Mouse (Mus musculus): Measurements from ENCODE around the gene Ybx2.
A peak's percentile ranks its signal among the peaks of the same experiment; 100 is the strongest.
"Not testable (repeated sequence)": the region's sequence is repeated elsewhere in the genome, so short reads cannot be mapped to it uniquely, and the experiment has no call there.

Ybx2 gene

DNA sequence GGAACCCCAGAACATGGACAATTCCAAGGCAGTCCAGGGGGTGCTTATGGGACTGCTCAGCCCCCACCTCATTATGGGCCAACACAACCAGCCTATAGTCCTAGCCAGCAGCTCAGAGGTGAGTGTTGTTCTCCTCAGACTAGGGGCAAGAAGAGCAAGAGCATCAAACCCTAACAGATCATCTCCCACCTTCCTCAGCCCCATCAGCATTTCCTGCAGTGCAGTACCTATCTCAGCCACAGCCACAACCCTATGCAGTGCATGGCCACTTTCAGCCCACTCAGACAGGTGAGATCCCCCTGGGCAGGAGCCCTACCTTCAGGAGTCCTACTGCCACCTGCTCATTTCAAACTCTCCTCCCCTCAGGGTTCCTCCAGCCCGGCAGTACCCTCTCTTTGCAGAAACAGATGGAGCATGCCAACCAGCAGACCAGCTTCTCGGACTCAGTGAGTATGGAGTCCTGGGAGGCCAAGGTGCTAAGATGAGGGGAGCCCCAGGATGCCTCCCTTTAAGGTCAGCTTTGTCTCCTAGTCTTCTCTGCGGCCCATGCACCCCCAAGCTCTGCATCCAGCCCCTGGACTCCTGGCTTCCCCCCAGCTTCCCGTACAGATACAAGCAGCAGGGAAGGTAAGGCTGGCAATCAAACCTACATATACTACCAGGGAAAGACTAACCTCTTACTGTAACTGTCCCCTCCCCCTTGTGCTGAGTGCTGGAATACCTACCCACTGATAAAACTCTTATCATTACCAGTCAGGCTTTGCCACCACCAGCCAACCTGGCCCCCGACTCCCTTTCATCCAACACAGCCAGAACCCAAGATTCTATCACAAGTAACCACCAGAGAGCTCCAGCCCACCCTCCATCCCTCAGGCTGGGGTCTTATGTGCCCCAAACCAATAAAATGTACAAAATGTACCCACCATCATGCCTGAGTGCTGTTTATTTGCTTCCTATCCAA is 19.6 kb upstream of the Ybx2 start:
- DNase-seq: no peak

DNA sequence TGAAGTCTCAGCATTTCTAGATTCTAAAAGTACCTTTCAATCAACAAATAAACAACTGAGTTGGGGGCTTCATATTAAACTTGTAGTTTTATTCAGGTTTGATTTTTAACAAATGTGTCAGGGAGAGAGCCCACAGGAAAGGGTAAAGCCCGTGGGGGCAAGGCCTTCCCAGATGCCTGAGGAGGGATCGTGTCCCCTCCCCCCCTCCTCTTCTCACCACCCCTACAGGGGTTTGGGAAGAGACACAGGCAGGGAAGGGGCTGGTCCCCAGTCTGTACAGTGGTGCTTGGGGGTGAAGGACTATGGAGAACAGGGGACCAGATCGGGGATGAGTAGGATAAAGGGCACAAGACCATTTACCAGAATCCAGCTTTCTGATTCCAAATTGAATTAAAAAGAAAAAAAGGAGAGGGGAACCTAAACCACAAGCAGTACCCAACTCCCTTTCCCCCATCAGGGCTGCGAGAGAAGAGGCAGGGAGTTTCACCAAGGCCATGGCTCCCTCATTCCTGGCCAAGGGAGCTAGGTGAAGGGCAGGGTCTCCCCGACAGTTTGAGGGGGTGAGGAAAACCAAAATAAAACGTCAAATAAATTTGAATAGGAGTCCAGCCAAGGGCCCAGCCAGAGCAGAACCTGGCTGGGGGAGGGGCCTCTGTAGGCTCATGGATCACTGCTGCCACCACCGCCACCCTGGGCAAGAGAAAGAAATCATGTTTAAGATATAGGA is 18.8 kb upstream of the Ybx2 start:
- DNase-seq: not testable (repeated sequence)

DNA sequence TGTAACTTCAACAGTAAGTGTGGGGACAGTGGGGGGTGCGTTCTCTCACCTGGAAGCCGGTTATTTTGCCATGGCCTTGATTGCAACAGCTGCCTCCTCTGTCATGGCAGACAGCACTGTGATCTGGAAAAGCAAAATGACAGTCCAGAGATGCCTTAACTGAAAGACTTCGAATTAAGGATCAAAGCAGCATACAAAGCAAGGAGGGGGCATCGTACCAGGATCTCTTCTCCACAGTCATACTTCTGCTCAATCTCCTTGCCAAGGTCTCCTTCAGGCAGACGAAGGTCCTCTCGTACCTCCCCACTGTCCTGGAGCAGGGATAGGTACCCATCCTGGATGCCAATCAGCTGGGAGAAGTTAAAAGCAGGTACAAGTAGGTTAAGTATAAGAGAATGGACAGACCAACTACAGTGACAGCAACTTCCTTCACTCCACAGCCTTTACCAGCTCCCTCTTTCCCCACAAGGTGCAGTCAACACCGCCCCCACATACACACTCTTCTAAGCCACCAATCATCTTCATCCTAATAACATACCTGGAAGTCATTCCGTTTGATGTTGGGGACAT is 18.1 kb upstream of the Ybx2 start:
- no peak for DNase-seq

DNA sequence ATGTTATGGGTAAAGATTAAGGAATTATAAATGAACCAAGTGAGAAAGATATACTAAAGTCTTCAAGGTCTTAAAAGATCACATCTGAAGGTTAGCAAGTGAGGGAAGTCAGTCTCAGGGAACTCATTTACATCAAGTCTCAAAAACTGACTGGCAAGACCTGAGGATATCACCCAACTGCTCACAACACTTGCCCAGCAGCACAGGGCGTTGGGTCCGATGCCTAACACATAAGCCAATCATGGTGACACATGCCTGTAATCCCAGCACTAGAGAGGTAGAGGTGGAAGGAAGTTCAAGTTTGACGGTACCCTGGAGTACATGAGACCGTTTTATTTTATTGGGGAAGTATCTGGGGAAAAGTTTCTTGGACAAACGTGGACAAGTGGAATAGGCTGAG is 17.5 kb upstream of the Ybx2 start:
- DNase-seq: no peak

DNA sequence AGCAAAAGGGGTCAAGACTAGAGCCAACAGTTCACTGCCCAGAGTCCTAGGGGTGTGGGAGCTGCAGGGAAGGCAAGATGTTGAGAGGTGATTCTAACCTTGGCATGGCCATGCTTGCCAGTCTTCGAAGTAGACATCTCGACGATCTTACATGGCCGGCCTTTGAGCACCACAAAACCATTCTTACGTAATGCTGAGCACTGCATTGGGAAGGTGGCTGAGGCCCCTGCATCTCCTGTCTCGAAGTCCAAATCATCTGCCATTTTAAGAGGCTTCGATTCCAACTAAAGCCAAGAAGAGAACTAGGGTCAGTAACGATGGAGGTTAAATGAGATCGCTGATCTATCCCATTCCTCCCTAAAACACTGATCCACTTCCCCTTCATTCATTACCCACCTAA is 16.5 kb upstream of the Ybx2 start:
- DNase-seq: no peak

DNA sequence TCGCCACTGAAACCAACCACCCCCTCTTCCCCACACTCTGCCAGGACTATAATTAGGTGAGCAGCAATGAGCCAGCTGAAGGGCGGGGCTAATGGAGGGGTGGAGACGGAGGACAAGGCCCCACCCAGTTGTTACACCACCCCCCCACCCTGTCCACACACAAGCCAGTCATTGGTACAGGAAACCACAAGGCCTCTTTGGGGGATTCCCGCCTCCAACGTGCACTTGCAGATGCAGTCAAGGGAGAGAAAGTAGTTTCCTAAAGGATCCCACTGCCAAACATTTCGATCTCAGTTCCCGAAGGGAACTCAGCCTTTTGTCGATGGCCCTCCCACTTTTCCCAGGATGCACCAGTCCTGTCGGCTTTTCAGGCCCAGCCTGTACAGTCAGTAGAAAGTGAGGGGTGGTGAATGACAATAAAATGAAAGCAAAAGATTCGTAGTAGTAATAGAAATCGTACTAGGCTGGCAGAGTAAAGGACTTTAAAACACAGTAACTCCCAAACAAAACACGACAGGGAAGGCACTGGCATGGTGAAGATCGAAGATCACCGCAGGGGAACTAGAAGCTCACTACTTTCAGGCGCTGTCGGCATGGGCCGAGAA is 15.8 kb upstream of the Ybx2 start:
- DNase-seq: peak; percentile 88

DNA sequence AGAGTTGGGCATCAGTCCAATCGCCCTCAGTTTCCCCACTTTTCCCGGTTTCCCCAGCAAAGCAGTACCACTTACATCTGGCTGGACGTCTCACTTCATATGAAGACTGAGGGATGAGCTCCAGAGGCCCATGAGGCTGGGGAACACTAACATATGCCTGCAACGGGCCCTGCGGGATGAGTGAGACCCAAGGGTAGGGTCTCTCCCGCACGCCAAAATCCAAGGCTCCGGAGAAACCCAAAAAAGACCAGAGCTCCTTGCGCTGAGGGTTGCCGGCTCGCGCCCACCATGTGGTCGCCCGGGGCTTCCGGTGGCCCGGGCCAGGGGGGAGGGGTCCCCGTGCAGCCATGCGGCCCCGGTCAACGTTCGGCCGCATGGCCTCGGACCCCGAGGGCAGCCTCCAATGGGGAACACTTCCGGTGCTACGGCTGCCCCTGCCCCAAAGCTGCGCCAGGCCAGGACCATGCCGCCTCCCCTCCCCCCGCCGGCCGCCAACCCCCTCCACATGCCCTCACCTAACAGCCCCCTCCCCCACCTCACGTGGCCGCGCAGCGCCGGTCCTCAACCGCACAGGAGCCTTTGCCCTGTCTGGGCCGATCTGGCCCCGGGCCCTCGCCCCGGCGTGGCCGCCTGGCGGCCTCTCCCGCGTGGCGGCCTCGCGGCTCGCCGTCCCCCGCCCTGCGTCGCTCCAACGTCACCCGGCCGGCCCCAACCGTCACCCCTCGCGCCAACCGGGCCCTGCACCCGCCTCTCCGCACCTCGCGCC is 15.1 kb upstream of the Ybx2 start:
- DNase-seq: peak; percentile 33 to 62

DNA sequence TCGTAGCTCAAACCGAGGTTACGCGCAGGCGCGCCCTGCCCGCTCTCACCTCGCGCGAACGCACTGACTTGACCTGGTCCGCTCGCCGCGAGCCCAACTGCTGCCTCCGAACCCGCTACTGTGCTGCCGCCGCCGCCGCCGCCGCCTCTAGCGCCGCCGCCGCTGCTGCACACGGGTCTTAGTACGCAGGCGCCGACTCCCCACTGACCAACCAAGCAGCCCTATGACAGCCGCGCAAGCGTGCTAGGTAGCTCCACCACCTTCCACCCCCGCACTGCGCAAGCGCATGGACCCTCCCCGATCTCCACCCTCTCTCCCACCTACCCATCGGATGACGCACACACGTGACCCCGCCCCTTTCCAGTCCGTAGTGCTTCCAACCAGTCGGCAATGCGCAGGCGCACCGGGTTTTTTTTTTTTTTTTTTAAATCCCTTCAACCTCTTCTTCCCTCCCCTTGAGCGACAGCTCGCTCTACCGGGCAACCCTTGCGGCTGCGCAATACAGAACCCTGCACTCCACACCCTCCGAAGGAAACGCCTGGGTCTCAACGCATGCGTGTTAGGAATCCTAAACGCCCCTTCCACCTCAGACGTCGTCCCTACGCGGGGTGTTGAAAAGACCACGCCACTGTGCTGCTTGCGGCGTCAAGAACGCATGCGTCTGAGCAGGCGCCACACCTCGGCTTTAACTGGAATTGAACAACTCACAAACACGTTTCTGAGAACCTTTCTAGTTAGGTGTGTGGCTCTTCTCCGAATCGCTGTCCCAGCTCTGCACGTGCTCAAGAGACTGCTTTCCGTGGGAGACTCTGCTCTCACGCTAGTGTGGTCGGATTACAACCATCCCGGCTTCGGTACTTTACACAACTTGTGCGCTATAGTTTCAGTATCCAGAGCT is 14.2 kb upstream of the Ybx2 start, which contains the start of gene Eif5a:
TSS of gene Eif5a (minus strand) at position 845 of the 898 bp plus-strand sequence.
- peak; percentile 100 for DNase-seq

DNA sequence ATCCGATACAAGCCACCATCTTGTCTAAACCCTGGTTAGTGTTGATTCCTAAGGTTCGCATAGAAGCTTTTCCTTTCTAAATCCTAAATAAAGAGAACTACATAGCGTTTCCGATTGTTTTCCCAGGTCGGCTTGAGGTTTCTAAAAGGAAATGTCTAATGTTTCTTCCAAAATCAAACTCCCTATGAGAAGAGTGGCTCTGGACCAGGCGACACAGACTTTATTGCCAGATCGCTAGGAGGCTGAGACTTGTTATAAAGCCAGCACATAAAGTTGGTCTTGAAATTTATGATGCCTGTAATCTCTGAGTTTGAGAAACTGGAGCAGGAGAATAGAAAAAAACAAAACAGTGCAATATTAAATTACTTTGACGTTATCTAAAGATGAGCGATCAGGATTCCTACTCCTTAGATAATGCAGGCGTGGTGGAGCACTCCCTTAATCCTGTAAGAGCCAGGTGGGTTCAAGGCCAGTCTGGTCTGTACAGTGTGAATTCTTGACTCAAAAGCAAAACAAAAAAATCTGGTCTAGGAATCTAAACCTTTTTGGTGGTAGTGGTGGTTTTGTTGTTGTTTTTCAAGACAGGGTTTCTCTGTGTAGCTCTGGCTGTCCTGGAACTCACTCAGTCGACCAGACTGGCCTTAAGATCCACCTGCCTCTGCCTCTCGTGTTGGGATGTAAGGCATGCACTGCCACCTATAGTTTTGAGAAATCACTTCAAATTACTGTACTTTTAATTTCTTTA is 13.4 kb upstream of the Ybx2 start:
- DNase-seq: no peak

DNA sequence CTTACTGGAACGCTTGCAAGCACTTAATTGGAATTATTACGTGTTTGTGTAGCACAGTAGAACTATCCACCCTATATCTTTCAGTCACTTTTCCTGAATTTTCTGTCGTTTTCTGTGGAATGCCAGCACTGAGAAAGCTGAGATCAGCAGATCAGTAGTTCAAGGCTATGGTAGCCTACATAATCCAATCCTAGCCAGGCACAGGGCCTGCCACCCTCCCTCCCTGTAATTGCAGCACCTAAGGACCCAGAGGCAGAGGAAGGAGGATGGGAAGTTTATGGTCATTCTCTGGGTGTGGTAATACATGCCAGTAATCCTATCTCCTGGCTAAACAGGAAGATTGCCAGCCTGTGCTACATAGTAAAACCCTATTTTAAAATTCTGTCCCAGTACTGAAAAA is 12.8 kb upstream of the Ybx2 start:
- no peak for DNase-seq

DNA sequence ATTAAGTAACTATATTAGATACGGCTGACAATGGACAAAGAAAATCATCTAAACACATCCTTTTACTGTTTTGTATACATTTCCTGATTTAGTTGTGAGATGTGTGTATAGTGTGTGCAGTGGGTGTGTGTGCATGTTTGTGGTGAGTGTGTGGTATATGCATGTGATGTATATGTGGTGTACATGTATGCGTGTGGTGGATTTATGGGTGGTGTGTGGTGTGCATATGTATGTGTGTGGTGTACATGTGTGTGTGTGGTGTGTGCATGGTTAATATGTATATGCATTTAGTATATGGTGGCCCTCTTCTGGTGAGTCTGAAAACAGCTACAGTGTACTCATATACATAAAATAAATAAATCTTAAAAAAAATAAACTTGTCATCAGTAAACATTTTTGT is 8.1 kb upstream of the Ybx2 start:
- no peak for DNase-seq

DNA sequence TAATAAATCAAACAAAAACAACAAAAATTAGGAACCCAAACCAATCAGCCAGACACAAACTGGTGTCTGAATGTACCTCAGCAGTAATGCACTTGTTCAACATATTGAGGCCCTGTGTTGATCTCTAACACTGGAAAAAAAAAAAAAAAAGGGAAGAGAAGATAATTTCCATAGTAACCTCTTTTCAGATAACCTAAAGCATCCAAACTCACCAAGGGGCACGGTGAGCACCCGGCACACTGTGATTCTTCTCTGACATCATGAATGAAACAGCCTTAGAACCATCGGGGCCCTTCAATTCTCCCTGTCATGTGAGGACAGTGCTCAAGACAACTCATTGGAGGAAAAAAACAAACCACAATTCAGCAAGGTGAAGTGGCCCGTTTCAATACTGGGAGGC is 5.9 kb upstream of the Ybx2 start:
- no peak for DNase-seq

DNA sequence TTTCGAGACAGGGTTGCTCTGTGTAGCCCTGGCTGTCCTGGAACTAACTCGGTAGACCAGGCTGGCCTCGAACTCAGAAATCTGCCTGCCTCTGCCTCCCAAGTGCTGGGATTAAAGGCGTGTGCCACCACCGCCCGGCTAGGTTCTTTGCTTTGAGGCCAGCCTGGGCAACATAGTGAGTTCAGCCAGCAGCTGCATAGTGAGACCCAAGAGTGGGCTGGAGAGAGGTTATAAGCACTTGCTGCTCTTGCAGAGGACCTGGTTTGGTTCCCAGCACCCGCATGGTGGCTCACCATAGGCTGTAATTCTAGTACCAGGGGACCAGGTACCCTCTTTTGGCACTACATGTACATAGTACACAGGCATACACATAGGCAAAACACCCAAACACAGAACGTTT is 5.4 kb upstream of the Ybx2 start:
- not testable (repeated sequence) for DNase-seq

DNA sequence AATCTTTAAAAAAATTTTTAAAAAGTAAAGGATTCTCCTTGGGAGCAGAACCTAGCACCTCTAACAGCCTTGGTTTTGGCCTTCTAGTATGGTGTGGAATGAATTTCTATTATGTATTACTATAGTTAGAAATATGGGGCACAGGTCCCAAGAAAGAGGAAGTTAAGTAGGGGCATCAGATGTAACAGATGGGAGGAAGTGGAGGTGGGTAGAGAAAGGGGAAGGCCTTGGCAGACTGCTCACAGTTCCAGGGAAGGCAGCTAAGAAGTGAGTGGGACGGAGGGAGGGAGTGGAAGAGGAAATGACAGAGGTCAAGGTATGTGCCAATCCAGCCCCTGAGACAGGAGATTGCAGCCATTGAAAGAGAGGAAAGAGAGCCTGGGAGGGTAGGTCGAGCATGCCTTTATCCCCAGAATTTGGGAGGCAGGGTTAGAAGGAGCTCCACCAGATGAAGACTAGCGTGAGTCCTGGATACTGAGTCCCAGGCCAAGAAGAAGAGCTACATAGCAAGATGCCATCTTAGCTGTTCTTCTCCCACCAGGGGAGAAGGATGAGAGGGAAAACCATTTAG is 4.5 kb upstream of the Ybx2 start:
- DNase-seq: peak; percentile 35 to 41

DNA sequence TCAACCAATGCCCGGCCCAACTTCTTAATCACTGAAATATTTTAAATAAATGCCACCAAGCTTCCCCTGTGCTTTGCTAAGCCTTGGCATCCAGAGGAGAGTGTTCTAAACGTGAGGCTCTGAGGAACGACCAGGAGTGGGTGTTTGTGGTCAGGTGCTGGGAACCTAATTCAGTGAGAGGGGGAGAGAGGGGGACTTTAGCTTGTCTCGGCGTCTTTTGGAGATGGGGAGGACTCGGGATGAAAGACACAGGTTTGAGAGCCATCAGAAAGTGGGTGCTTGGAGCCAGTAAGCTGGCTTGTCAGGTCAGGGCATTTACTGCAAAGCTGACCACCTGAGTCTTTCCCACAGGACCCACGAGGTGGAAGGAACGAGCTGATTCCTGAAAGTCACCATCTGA is 3.8 kb upstream of the Ybx2 start:
- DNase-seq: no peak

DNA sequence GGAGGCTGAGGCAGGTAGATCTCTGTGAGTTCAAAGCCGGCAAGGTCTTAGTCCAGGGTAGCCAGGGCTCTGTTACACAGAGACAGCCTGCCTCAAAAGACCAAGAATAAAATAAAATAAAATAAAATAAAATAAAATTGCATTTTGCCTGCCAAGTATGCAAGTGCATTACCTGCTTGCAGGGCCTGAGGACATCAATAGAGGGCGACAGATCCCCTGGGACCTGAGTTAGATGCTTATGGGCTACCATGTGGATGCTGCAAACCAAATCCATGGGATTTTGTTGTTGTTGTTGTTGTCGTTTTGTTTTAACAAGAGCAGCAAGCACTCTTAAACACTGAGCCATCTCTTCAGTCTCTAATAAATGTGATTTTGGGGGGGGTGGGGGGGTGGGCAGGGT is 3.3 kb upstream of the Ybx2 start:
- DNase-seq: no peak

DNA sequence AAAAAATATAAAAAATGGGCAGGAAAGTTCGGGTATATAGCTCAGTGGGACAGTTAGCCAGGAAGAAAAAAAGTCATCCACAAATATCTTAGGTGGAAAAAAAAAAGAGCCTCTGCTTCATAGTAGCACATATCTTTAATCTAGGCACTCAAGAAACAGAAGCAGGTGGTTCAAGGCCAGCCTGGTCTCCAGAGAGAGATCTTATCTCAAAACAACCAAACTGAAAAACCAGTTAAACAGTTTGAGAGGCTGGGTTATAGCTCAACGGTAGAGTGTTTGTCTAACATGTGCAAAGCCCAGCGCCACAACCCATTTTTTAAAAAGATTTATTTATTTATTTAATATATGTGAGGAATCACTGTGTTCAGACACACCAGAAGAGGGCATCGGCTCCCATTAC is 2.5 kb upstream of the Ybx2 start:
- DNase-seq: no peak

DNA sequence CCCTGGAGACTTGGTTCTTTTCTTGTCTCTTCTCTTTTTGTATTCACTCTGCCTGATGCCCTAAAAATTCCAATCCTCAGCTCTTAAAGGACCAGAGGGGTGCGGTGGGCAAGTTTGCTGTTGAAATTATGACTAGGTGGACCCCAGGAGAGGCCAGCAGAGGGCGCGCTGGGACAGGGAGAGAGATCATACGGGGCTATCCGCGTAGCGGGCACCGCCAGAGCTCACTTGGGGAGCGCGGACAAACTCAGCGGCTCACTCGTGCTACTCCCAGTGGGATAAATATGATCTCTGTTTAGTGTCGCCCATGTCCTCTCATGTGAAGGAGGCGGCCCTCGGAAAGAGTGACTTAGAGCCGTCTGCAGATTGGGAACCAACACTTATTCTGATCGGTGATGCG is 1.4 kb upstream of the Ybx2 start:
- DNase-seq: peak; percentile 88 to 93

DNA sequence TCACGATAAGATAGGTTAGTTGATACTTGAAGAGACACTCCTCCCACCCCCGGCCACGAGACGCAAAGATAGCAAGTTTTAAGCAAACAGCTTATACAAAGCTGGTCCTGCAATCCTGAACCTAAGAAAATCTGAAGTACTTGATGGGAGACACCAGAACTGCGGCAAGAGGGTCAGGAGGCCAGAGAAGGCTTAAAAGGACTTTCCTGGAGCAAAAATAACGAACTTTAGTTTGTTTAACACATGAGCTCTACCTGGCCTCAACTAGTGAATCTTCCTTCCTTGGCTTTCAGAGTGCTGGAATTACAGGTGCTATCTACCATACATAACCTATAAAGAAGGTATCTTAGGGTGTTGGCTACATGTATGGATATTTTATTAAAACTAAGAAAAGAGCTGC is 915 bp upstream of the Ybx2 start:
- no peak for DNase-seq

DNA sequence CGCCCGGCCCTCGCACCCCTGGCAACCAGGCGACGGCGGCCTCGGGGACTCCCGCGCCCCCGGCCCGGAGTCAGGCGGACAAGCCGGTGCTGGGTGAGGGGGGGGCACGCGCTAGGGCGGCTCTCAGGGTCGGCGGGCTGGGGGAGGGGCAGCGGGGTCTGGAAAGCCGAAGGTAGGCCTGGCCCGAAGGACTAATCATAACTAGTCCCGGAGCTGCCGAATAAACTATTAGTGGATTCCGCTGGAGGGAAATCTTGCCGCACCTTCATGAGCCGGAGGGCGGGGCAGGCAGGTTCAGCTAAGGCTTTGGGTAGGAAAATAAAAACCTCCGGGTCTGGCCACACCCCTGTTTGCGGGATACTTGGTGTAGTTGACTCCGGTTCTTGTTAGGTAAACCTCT is 560 bp downstream of the Ybx2 start:
- DNase-seq: peak; percentile 30 to 60

All from lung, adult 18-20 months (tissue).